Mouse (Mus musculus): ENCODE data around the gene Uqcc2.

GRCm38 (mm10) chr17:27121266-27121665 lies 12.4 kb downstream of the Uqcc2 start:
- TF ChIP-seq CTCF (IDR thresholded peaks at IDR 0.05; ENCODE audit: control insufficient read depth, insufficient read depth, low read length) (no peak), POLR2A (IDR thresholded peaks at IDR 0.05; ENCODE audit: borderline replicate concordance, control insufficient read depth, low read depth, low read length) (no peak)

Data from bone marrow, adult 2 months (tissue).